Mouse (Mus musculus) spleen, adult 2 months (tissue): ENCODE results near the gene Prrt1.

Experiments used
- CTCF ChIP-seq: fragments of 200-500 bp; IDR thresholded peaks from 2 replicates; pipeline ENCODE4 v1.5.1; 2011; ENCODE audit warnings: mild to moderate bottlenecking, inconsistent platforms; ENCODE audit not compliant: insufficient read depth, insufficient read length, insufficient replicate concordance; ENCODE audit errors: extremely low read depth
- POLR2A ChIP-seq: fragments of 200-500 bp; IDR thresholded peaks from 2 replicates; pipeline ENCODE4 v1.6.1; 2011; ENCODE audit warnings: low read depth, low read length, inconsistent platforms

DNA sequence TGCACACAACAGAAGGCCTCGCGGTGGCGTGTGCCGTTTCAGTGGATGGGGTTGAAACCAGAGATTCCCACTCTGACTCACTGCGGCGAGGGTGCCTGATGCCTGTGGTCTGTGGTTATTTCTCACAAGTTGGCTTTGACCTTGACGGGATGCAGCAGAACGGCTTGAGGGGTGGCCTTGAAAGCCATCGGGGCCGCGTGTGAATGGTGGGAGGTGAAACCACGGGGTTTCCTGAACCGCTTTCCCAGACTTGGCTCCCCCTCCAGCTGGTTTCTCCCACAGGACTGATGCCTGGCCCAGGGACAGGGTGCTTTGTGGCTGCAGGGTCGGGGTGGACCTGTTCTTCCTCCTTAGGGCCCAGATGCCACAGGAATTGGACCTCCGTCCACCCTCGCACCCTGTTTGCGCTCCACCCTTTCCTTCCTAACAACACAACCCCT, 51.8 kb downstream of the Prrt1 start:
- TF ChIP-seq CTCF, result no peak
- TF ChIP-seq POLR2A, result no peak
